Mouse (Mus musculus) megakaryocyte, embryonic 14.5 days (primary cell): Measurements from ENCODE around the gene Rnf225.

Source experiments
- FLI1 ChIP-seq: IDR thresholded peaks from 2 replicates; pipeline ENCODE4 v1.6.1; 2012; ENCODE audit warnings: low read length, inconsistent platforms, mixed read lengths
- GATA1 ChIP-seq: IDR thresholded peaks from 3 replicates; pipeline ENCODE4 v1.6.1; 2012; ENCODE audit warnings: mixed read lengths, low read length, inconsistent platforms, borderline replicate concordance

- TF ChIP-seq GATA1 (no peak), FLI1 (no peak)
Measured at GRCm38 (mm10) chr7:12880911-12881660, 46.1 kb upstream of the Rnf225 start, which contains the start of gene Zfp128.
